Mouse (Mus musculus) cerebellum, adult 8-10 months (tissue): Measurements from ENCODE around the gene Noc2l.

Experiments used
- DNase-seq: peaks from one replicate; pipeline ENCODE4 v3.0.0; 2022

Gene Noc2l

DNA sequence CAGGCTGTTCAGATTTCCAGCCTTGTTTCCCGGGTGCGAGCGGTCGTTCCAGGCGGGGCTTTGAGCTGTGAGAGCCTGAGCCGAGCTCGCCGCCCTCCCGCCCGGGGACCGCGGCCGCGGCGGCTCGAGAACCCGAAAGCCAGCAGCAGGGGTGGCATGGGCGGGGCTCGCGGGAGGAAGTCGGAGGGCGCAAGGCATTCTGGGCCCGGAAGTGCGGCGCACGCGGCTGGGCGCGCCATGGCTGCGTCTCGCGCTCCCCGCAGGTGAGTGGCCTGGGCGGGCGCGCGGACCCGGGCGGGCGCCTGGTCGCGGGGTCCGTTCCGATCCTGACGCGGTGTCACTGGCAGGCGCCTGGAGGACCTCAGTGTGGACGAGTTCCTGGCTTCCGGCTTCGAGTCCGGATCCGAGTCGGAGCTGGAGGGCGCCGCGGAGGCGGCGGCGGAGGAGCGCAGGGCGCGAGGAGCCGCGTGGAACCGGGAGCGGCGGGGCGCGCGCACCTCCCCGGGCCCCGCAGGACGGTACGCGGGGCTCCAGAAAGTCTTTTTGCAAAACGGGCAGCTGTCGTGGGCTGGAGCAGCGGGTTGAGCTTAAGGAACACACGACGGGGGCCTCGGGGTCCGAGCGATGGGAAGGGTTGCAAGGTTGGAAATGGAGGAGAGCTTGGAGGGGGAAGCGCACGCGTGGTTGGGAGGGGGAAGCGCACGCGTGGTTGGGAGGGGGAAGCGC is at the start of gene Noc2l:
Gene Noc2l, plus strand, starts transcription at position 203 of the 726 bp plus-strand sequence.
- peak; percentile 87 for DNase-seq

DNA sequence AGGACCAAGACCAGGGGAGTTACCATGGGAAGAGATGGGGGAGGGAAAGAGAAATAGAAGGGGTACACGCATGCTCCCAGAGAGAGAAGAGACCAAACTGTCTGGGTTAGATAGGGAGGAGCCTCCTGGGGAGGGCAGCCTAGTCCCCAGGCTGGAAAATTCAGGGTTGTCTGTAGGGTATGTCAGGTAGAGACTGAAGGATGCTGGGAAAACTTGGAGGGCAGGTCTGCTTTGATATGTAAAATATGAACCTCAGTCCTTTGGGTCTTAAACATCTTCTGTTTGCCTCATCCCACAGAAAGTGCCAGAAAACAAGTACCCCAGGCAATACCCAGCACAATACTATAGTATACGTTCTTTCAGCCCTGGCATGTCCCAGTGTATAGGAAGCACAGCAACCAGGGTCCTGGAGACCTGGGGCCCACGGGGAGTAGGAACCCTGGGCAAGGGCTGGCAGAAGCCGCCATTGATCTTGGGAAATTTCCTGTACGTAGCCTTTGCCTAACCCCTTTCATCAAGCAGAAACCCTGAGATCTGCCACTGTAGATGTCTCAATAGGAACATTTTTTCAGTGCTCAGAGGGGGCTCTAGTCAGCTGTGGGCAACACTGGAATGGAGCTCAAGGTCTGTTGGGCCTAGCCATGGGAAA is 47.5 kb upstream of the Noc2l start:
- DNase-seq, result no peak

DNA sequence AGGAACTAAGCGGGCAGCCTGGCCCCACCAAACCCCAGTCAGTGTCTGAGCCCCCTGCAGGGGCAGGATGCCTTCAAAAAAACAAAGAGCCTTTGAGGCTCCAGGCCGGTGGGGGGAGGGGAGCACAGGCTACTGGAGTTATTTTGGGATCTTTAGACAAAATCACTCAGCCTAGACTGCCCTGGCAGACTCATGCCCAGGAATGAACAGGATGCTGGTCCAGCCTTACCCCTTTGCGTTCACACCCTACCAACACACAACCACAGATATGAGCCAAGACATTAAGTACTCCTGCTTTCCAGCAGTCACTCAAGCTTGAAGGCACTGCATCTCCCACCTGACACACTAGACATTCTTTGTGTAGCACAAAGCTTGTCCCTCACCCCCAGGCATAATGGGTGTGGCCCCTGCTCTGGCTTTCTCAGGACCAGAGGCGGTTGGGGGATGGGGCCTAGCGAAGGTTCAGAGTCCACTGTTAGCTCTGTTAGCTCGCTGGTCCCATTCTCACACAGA is 46.9 kb upstream of the Noc2l start:
- DNase-seq, result no peak

DNA sequence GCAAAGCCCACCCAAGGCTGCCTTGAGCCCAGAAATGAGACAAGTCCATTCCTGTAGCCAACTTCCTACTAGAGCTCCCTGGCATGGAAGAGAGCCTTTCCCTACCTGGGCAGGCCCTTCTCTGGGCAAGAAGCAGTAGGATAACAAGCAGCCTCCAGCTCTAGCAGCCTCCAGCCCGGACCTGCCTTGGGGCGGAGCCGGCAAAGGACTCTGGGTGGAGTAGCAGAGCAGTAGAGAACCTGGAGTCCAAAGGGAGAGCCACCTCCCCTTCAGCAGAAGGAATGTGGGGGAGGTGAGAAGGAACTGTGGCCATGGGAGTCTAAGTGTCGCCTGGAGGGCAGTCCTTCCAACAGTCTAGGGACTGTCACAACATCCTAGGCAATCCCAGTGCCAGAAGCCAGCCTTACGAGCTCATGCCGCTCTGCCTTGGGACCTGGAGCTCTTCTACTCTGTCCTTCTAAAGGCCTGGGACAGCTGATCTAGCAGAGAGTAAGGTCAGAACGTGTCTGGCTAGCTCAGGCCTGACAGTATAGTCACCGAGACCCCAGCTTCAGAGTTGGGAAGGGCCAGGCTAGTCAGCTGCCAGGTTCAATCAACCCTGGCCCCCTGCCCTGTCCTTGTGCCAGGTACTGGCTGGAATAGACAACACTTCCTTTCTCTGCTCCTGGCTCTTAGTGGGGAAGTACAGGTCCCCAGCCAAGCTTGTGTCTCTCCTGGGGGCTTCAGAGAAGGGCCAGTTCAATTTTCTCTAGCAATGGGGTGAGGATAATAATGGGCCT is 43.2 kb upstream of the Noc2l start:
- no peak for DNase-seq

DNA sequence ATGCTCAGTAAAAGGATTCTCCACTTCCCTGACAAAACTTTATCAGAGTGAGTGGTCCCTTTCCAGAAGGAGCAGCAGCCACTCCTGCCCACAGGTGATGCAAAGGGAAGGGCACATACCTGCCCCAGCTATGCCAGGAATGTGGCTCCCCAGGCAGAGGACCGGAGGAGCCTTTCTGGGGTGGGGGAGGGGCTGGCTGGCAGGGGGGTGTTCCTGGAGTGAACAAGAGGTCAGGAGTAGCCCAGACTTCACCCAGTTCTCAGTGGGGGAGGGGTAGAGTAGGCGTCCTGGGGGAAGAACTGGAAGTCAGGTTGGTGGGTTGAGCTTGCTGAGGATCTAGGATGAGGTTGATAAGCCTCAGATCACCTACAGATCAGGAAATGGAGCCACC is 42.6 kb upstream of the Noc2l start:
- DNase-seq, result no peak

DNA sequence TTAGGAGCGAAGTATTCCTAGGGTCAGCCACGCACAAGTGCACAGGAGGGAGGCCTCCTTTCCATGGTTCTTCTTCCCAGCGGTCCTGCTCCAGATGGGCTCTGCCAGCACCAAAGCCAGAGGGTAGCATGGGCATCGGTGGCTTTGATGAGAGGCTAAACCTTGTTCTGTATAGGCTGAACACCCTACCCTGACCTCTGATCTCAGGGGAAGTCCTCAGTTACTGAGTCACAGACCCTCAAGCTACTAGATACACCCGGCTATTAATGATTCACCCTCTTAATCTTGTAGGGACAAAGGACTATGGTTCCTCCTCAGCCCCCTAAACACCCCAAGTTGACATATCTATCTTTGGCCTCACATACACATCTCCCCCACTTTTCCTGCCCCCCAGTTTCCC is 41.9 kb upstream of the Noc2l start:
- DNase-seq, result no peak

DNA sequence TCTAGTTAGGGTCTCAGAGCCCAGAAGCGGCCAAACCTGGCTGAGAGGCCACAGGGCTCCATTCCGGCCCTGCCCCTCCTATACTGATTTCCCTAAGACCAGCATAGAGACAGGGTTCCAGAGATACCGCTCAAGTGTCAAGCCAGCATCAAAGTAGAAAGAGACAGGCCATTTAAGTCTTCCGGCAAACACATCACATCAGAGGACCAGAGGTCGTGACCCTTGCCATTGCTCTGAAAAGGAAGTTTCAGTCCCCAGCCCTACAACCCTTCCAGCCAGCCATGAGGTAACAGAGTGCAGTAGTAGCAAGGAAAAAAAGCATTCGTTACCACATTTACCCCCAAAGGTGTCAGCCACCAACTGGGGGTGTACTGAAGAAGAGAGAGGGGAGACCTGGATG is 41.5 kb upstream of the Noc2l start:
- no peak for DNase-seq

DNA sequence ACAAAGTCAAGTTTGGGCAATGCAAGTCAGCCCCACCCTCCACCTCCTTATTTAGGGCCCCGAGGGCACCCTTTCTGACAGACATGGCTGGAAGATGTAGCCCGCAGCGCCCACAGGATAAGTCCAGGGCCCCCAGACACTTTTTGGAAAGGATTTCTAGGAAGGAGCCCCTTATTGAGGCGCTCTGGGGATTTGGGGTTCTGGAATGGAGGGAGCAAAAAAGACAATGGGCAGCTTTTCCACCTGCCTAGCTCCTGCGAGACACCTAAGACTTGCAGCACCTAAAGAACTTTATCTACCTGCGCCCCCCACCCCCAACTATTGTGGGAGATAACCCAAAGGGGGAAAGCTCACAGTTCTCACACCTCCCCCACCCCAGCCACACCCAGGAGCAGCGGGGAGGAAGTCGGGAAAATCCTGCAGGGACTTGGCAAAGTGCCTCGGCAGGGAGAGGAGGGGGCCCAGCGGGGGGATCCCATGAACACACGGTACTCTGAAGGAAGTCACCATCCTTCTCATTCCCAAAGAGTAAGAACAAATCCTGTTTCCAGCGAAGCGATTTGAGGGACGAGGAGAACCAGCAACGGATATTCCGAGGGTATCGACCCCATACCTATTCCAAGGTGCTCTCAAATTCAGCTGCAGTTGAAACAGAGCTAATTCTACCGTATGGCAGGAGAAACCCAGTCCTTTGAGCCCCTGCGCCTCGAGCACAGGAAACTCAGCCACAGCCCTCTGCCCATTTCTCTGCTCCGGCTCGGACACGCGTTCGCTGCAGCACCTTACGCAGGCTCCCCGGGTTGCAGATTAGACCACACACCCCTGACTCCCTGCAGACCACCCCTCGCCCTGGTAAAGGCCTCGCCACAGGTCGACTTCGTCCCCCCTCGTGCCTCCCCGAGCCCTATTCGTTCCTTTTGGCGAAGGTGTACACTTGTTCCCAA is 39.6 kb upstream of the Noc2l start:
- DNase-seq, result peak; percentile 63

DNA sequence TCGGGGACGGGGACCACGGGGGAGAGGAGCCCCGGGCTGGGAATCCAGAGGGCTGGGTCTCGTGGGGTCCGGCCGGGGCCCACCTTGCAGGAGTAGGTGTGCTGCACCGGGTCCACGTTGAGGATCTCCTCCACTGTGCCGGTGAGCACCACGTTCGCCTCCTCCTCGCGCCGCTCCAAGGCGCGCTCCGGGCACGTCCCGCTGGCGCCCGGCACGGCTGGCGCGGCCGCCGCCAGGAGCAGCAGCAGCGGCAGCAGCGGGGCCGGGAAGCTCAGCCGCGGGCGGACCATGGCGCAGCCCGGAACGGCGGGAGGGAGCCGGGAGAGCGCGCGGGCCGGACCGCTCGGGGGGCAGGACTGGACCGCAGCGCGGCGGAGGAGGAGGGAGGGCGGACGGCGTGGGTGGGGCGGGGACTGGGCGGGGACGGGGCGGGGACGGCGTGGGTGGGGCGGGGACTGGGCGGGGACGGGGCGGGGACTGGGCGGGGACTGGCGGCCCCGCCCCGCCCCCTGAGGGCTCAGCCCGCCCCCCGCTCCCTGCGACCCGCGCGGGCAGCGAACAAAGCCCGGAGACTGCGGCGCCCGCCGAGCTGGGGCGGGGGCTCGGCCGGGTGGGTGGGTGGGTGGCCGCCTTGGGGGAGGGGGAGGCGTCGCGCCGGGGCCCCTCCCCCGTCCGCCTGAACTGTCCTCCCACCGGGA is 38.5 kb upstream of the Noc2l start, which contains the start of gene Agrn:
Gene Agrn, minus strand, starts transcription at position 358 of the 698 bp plus-strand sequence.
- DNase-seq, result peak; percentile 68

DNA sequence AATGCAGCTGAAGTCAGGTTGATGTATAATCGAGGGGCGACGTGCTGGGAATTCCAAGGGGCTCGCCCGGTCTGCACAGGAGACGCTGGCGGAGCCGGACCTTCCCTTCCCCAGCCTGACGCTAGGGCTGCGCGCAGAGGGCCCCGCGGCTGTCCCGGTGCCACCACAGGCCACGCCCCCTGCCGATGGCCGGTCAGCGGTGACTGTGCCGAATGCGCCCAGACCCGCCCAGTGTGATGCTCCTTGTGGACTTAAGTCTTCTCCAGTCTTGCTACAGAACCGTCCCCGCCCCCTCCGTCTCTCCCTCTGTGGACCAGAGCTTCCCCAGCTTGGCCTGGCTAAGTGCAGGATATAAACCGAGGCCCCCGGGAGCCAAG is 38.0 kb upstream of the Noc2l start:
- peak; percentile 84 for DNase-seq

DNA sequence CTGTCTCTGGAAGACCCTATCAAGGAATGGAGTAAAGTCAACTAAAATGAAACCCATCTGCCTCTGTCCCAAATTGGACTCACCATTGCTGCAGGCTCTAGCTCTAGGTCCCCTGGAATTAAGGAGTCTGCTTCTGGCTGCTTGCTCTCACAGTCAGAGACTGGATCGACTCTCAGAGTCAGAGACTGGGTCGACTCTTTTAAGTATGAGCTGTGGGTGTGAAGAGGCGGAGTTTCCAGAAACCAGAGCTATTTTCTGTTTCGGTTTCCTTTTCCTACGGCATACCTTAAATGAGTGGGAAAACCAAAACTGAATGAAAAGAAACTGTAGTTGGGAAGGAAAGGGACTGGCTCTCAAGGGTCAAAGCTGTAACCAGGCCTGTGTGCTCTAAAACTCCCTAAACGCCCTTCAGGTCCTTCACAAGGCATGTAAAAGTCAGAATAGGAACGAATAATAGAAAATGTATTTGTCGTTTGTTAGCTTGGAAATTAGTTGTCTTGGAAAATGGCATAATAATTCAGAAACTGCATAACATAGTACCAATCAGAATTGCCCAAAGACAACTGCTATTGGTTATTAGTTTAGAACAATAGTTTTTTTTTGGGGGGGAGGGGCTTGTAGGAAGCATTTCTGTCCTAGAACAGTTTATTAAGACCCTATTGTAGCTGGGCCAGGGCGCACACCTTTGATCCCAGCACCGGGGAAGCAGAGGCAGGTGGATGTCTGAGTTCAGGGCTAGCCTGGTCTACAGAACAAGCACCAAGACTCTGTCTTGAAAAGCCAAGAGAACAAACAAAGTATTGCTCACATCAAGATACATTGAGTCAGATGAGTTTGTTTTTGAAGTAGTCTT is 35.0 kb upstream of the Noc2l start, which contains the start of gene Isg15:
Gene Isg15, minus strand, starts transcription at position 196 of the 853 bp plus-strand sequence.
- no peak for DNase-seq

DNA sequence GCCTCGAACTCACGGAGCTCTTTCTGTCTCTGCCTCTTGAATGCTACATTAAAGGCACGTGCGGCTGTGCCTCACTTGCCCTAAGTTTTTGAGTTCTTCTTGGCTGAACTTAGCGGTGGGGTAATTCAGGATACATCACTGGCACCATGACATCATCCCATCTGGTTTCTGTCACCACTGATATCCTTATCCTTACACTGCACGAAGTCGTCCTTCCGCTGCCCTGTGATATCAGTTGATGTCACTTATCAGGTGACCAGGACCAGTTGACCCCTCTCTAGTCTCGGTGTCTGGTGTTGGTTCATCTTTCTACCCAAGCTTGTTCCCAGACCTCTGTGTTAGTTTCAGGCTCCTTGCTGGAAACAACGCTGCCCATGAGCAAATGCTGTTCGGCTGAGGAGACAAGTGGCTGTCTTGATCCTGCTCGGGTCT is 33.3 kb upstream of the Noc2l start:
- no peak for DNase-seq

DNA sequence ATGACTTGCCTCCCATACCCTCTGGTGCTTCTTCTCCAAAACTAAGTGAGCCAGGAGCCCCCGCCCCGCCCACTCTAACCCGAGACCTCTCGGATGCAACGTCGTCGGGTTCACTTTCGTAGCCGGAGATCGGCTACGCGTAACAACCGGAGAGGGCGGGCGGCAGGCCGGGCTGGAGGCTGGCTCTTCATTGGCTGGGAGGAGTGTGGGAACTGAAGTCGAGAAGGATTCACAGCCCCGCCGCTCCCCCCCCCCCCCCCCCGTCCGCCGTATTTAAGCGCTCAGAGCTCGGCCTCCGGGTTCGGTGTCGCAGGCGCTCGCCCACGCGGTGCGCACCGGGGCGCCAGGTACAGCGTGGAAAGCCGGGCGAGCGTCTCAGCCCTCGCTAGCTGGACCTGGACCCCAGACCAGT is 32.8 kb upstream of the Noc2l start, which contains the start of gene AW011738:
Gene AW011738, plus strand, starts transcription at position 304 of the 412 bp plus-strand sequence.
- DNase-seq, result peak; percentile 68

DNA sequence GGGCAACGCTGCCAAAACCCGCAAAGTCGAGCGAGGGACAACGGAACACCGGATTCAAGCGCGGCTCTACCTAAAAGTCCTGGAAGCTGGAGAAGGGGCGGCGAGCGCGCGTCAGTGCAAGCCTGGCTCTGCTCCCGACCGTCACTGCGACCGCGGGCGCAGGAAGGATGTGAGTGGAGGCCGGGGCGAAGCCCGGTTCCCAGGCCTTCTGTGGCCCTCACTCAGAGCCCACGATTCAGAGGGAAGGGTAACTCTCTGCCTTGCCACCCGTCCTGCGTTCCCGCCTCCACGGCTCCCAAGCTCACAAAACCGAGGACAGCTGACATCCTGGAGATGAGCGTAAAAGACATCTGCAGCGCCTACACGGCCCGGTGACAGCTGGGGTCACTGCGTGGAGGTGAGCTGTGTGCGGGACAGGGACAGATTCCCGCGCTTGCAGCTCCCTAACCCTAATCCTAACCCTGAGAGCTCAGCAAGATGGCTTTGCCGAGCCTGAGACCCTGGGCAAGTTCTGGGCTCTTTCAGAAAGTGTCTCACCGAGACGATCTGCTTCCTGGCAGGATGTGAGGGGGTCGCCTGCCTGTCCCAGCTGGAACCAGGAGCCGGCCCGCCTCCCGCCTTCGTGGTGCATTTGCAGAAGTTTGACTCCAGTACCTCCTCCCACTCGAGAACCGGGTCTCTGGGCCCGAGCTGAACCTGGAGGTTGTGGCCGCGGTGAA is 32.2 kb upstream of the Noc2l start:
- peak; percentile 35 for DNase-seq

DNA sequence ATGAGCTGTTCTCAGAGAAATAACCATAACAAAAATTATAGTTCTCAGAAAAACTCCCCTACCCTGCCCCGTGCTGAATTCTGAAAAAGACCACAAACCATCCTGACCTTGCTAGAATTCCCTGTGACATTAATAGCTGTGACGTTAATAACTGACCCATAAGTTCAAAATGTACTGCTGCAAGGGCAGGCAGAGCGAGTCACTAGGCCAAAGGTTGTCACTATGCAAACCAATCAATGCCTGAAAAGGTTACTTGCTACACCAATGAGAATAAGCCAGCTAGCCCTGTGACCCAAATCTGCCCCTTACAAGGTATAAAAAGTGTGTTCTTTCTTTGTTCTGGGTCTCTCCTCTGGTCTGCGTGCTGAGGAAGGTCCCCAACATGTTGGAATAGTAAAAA is 26.9 kb upstream of the Noc2l start:
- no peak for DNase-seq

DNA sequence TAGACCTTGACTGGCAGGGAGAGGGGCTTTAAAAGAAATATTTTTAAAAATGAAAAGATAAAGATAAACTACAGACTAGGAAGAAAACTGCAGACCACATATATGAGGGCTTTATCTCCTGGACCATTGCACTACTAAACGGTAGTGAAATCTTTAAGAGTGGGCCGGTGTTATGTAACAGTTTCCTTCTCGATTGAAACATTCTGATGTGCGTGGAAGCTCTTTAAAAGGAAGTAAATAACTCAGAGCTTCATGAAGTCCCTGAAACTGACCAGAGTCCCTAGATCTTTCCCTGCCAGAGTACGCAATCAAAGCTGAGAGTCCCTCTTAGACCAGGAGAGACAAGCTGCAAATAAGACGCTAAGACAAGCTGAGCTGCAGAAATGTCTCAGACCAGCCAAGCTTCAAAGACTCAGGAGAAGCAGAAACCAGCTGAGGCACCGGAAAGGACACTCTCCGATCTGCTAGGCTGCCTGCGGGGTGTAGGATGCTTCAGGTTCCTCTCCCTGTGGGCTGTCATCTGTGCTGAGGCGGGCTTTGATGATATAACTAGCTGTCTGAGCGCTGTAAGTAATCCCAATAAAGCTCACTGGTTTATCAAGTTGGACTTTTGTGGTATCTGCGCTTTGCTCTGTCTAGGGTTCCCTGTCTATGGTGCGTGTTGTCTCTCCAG is 25.7 kb upstream of the Noc2l start:
- DNase-seq, result no peak

DNA sequence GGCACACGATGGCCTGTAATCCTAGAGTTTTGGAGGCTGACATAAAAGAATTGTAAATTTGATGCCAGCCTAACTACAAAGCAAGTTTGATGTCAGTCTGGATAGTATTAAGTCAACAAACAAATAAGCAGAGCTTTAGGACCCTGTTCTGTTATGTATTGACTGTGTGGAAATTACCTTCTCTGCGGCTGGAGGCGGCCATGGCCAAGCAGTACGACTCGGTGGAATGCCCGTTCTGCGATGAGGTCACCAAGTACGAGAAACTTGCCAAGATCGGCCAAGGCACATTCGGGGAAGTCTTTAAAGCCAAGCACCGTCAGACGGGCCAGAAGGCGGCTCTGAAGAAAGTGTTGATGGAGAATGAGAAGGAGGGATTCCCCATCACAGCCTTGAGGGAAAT is 22.7 kb upstream of the Noc2l start:
- DNase-seq, result no peak

DNA sequence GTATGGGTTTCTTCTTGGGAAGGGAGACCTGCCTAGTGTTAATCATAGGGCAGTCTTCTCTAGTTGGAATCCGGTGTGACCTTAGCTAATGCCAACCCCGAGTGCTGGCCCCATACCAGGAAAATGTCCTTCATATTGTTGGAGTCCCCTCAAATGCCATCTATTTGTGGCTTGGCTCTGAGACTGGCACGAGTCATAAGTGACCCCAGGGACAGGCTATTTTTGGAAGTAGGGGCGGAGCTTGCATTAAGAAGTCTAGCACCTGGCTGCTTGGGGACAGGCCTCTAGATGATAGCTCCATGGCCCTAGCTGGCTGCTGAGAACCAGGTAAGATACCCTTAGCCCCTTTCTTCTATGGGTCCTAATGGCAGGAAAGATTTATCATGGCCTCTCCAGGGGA is 20.2 kb upstream of the Noc2l start, which contains the start of gene Perm1:
Gene Perm1, plus strand, starts transcription at position 220 of the 400 bp plus-strand sequence.
- no peak for DNase-seq

DNA sequence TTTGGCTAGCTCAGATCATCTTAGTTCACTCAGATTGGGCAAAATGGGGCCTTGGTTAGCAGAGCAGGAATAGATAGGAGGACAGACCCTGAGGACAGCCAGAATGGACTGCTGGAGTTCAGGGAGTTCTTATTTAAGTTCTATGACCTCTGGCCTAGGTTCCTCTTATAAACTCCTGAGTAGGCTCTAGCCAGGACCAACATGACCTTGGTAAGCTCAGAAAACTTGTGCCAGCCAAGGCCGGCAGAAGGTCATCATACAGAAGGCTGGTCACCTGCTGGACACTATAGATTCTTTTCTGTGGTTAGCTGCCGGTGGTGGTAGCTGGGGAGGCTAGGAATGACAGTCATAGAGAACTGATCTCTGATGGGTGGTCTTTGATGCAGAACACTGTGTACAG is 19.6 kb upstream of the Noc2l start:
- no peak for DNase-seq
